Mouse (Mus musculus): ENCODE measurements at regions not wholly inside any gene's neighbourhood (a gene's known extent, or its start where the extent isn't known, plus 50 kb on each side); places are given as distances from the start of the nearest gene placed in this dataset.
A peak's percentile ranks its signal among the peaks of the same experiment; 100 is the strongest.

GRCm38 (mm10) chrX:4899187-4899586 lies 52.7 kb upstream of the Btbd35f27 start:
- DNase-seq (ENCODE audit: low spot score in 2 of 2): peak in 1 of 2 experiments; percentile 0
